Mouse (Mus musculus): ENCODE results near the gene Gm3336. TPM values are rescaled to one million over a fixed set of nuclear protein-coding genes. Genes with fewer than 3 reads are reported as not detected.

Gene Gm3336
- total and polyA plus RNA-seq, 3 experiments: 0.25 to 0.49 TPM; not detected in 1

DNA sequence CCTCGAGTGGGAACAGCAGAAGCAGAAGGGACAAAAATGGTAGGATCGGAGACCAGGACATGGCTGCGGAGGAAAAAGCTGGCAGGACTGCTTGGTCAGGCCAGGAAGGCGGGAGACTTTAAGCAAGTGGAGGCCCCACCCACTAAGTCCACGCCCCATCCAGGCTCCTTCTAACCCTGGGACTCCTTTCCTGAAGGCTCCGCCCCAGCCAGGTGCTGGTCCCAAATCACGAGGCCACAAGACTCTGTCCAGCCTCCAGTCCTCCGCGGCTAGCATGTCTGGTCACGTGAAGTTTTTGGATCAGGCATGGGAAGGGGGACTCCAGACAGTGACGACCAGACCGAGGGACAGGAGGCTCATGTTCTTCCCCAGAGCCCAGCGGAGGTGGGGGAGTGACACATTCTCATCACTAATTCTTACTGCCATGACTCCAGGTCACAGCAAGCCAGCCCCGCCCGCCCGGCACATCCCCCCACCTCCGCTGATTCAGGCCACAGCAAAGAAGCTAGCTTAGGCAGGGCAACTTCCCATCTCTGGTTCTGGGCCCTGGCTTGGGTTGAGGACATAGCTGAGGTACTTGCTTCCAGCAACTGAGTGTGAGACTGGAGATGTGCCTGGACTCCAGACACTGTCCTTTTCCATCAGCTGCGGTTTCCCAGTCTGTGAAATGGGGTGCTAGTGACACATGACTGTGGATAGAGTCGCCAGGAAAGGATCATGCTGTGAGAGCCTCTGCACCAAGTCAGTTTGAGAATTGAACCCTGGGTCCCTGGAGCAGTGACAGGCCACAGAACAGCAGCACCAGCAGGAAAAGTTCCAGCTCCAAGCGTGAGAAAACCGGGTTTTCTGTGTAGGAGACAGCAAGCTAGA lies 48.5 kb downstream of the Gm3336 start:
- no peaks in the 10 kb centered on the region for H3K9me3 ChIP-seq (replicated peaks; ENCODE audit: low read length)
- peak overlapping the region; percentile 69 for H3K4me2 ChIP-seq (ENCODE audit: insufficient read depth, low read depth, poor library complexity, severe bottlenecking)
- peaks cover 39 to 69% of the 10 kb centered on the region in 2 experiments for H3K36me3 ChIP-seq (replicated peaks in 1 of 2; ENCODE audit: control insufficient read depth in 1 of 2, insufficient read depth in 1 of 2, low read length in 1 of 2)
- peak overlapping the region; percentile 41 for H3K9ac ChIP-seq (ENCODE audit: insufficient read depth, low read depth)
- in situ Hi-C loops (cut with MboI; ENCODE audit: low pct_ligation_motif_present, low pct_unique_long_range_greater_than_20kb, low sequenced_read_pairs): loop anchor here (5.0 kb wide), 1 partner anchor 35 kb away; no protein-coding TSS in a partner anchor
- peak; percentile 88 for DNase-seq (ENCODE audit: extremely low read depth)
- H3K27me3 ChIP-seq (replicated peaks): no peaks in the 10 kb centered on the region
- H3K27ac ChIP-seq (ENCODE audit: insufficient read depth, low read depth): peak overlapping the region; percentile 75
- dilution Hi-C loops (cut with MboI; ENCODE audit: extremely low pct_ligation_motif_present, extremely low pct_unique_long_range_greater_than_20kb, low sequenced_read_pairs): no loop called here
- peaks cover 31 to 75% of the 10 kb centered on the region in 2 experiments for H3K4me1 ChIP-seq (ENCODE audit: control insufficient read depth in 1 of 2, insufficient read depth in 2 of 2)
- H3K79me2 ChIP-seq (replicated peaks; ENCODE audit: control insufficient read depth, extremely low read depth, insufficient read depth, poor library complexity, severe bottlenecking): no peaks in the 10 kb centered on the region
- TF ChIP-seq TBP (conservative IDR thresholded peaks at IDR 0.05; ENCODE audit: low read depth, low read length) (peak; percentile 92), JUND (conservative IDR thresholded peaks at IDR 0.05; ENCODE audit: low read depth, low read length) (no peak), USF2 (conservative IDR thresholded peaks at IDR 0.05; ENCODE audit: low read depth, low read length) (no peak; the same call in 1 of the 2 replicates), ELF1 (IDR thresholded peaks at IDR 0.05; ENCODE audit: low read depth, low read length) (no peak), ZMIZ1 (IDR thresholded peaks at IDR 0.05; ENCODE audit: low read depth, low read length) (peak; percentile 89), SIN3A (IDR thresholded peaks at IDR 0.05; ENCODE audit: low read length) (no peak), MYC (IDR thresholded peaks at IDR 0.05; ENCODE audit: low read depth, low read length) (peak; percentile 20; the same call in 1 of the 2 replicates), TCF12 (IDR thresholded peaks at IDR 0.05; ENCODE audit: low read depth, low read length) (peak; percentile 57; the same call in 1 of the 2 replicates), E2F4 (IDR thresholded peaks at IDR 0.05; ENCODE audit: insufficient replicate concordance, low read depth, low read length) (no peak), MAX (IDR thresholded peaks at IDR 0.05; ENCODE audit: low read length) (0 out of 2 replicates have a peak, but pooled peaks have one; percentile 52), RCOR1 (conservative IDR thresholded peaks at IDR 0.05; ENCODE audit: low read depth, low read length) (no peak), ZC3H11A (IDR thresholded peaks at IDR 0.05; ENCODE audit: low read depth, low read length) (no peak), ZKSCAN1 (IDR thresholded peaks at IDR 0.05; ENCODE audit: borderline replicate concordance, low read depth, low read length) (no peak), POLR2A (IDR thresholded peaks at IDR 0.05; ENCODE audit: low read depth, low read length) (peak; percentile 93), POLR2AphosphoS2 (IDR thresholded peaks at IDR 0.05; ENCODE audit: low read depth, low read length) (peak; percentile 86), USF1 (IDR thresholded peaks at IDR 0.05; ENCODE audit: low read depth, low read length) (peak; percentile 67), JUN (IDR thresholded peaks at IDR 0.05; ENCODE audit: insufficient read depth, low read depth, low read length) (no peak), KAT2A (IDR thresholded peaks at IDR 0.05; ENCODE audit: insufficient replicate concordance, low read length) (no peak), NELFE (IDR thresholded peaks at IDR 0.05; ENCODE audit: low read depth, low read length) (peak; percentile 90), EP300 (IDR thresholded peaks at IDR 0.05; ENCODE audit: low read length) (no peak), IRF4 (IDR thresholded peaks at IDR 0.05; ENCODE audit: low read depth, low read length) (no peak), RAD21 (IDR thresholded peaks at IDR 0.05; ENCODE audit: low read depth, low read length) (no peak), MAZ (IDR thresholded peaks at IDR 0.05; ENCODE audit: low read depth, low read length) (peak; percentile 43; the same call in 1 of the 2 replicates), ETS1 (conservative IDR thresholded peaks at IDR 0.05; ENCODE audit: low read depth, low read length) (peak; percentile 35), UBTF (IDR thresholded peaks at IDR 0.05; ENCODE audit: low read depth, low read length) (no peak), CHD1 (IDR thresholded peaks at IDR 0.05; ENCODE audit: low read depth, low read length) (no peak), GABPA (IDR thresholded peaks at IDR 0.05; ENCODE audit: insufficient replicate concordance, low read depth, low read length) (no peak), BHLHE40 (IDR thresholded peaks at IDR 0.05; ENCODE audit: low read depth, low read length) (peak; percentile 93), MEF2A (IDR thresholded peaks at IDR 0.05; ENCODE audit: borderline replicate concordance, low read depth, low read length) (0 out of 2 replicates have a peak, but pooled peaks have one; percentile 28), HCFC1 (IDR thresholded peaks at IDR 0.05; ENCODE audit: low read depth, low read length) (no peak), SMC3 (IDR thresholded peaks at IDR 0.05; ENCODE audit: low read depth, low read length) (no peak), PAX5 (IDR thresholded peaks at IDR 0.05; ENCODE audit: low read length) (no peak), MAFK (IDR thresholded peaks at IDR 0.05; ENCODE audit: insufficient replicate concordance, low read length) (no peak), ZNF384 (IDR thresholded peaks at IDR 0.05; ENCODE audit: low read depth, low read length) (no peak), CTCF (conservative IDR thresholded peaks at IDR 0.05 in 1 of 2, IDR thresholded peaks at IDR 0.05 in 1 of 2; ENCODE audit: low read depth in 2 of 2, low read length in 2 of 2) (no peak), NRF1 (IDR thresholded peaks at IDR 0.05; ENCODE audit: low read depth, low read length) (no peak), MXI1 (IDR thresholded peaks at IDR 0.05; ENCODE audit: low read depth, low read length) (no peak), CHD2 (IDR thresholded peaks at IDR 0.05; ENCODE audit: low read length) (no peak)
- peak overlapping the region; percentile 62 to 69 (median 65) for H3K4me3 ChIP-seq (replicated peaks in 1 of 3; ENCODE audit: low read depth in 2 of 3, low read length in 2 of 3, poor library complexity in 1 of 3)

All from CH12.LX (cell line).